9 mouse cellular contexts compared by ENCODE assay signal in genomic region chr12:25613473-25613872, GRCm38 (mm10).
"Had no signal": no experiment of that assay in that cellular context is flagged by ENCODE, and none has a peak within 500 bp of the region (broad histone marks: within the 10 kb centered on the region; RNA-seq: fewer than 3 reads in every experiment).

No protein-coding gene starts in this region.

- DNase-seq: kidney, adult 9 months; kidney, postnatal 36 days; layer of hippocampus, adult 9-11 months; left cerebral cortex, postnatal 4 days; lung, adult 18-20 months; right cerebral cortex, postnatal 4 days; spleen, adult 18-20 months; thymus, adult 18-20 months; thymus, postnatal 14 days had no signal
